Mouse (Mus musculus): ENCODE results near the gene Mptx2. TPM values are rescaled to one million over a fixed set of nuclear protein-coding genes. Genes with fewer than 3 reads are reported as not detected.
"Not testable (repeated sequence)": the region's sequence is repeated elsewhere in the genome, so short reads cannot be mapped to it uniquely, and the experiment has no call there.

Gene Mptx2
- not detected for total RNA-seq (2021)

DNA sequence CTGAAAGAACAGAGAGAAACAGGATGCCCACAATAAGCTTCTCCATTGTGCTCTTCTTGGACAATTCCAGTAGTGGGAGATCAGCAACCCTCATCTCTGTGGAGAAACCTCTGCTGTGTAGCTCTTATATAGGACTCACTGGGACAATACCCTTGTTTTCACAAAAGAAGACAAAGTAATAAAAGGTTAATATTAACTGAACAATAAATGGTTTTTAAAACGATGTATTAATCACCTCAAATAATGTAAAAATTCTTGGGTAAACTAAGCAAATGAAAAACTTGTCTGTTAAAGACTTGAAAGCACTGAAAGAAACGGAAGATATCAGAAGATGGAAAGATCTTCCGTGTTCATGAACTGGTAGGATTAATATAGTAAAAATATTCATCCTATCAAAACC lies at the start of gene Mptx2:
Gene Mptx2, minus strand, starts transcription at position 101 of the 400 bp plus-strand sequence.
- no peak for DNase-seq

DNA sequence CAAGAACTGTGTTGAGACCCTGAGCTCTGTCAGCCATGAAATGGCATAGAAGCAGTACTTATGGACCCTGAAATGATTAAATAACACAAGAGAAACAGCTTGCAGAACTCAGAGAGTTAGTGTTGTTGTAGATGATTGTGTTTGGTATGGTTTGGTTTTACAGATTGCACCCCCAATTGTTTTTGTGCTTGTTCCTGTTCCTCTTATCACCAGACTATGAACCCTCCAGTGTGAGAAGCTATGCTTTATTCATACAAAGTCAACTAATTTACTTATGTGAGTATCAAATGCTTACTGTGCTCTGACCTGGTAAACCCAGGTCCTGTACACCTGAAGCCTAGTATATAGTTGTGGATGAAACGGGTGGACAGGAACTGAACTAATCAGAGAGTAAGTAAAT lies 49.0 kb upstream of the Mptx2 start:
- no peak for DNase-seq

DNA sequence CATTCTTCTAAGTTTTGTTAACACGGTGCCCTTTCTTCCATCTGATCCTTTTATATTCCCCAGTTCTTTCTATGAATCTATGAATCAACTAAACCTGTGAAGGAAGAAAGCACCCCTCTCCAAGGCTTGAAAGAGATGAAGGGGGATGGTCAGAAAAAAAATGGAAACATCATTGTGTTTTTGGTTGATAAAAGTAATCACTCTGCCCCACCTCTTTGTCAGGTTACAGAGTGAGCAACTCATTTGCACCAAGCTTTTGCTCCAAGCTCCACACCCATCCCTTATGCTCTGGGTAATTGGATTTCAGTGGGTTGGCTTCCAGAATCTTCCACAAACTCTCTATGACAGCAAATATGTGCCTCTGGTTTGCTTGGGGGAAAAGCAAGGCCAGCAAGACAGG lies 47.8 kb upstream of the Mptx2 start:
- no peak for DNase-seq

DNA sequence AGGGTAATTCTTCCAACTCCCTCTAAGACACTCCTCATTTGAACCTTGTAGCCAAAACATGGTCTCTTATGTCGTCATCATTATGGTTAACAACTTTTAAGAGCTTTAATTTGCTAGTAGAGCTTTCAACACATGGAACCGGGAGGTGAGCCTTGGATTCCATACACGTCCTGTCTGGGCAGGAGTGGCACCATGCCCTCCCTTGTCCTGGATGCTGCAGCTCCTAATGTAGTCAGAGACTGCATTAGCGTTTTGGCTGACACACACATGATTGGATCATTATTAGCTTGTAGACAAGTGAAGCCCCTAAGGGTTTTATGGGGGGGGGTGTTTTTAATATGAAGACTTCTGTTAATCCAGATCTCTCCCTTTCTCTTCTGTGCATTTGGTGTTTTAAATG lies 47.4 kb upstream of the Mptx2 start:
- DNase-seq = no peak

DNA sequence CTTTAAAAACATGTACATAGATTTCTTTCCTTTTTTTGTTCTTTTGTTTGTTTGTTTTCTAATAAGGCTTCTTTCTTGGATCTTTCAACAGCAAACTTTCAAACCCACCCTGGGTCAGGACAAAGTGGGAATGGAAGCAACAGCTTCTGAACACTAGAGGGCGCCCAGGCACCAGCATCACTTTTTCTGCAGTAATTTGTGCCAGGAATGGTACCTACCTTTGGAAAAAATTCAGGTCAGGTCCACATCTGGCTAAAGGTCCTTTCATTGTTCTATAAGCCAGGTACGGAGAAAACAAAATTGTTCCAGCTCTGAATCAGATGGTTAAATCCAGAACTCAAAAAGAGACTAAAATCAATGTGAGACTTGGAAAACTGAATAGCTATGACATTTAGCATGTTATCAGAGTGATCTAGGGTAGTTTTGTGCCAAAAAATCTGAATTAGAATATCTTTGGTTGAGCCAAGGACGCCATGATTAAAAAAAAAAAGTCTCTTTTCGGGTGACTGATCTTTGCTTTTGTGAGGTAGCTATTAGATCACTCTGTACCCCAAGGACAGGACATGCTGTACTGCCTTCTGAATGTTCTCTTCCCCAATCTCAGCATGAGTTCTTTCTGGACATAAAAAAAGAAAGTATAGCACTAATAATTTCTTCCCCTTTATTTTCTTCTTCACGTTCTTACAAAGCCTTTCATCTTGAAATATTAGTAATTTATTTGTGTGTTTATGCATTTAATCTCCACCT lies 46.4 kb upstream of the Mptx2 start:
- peak; percentile 38 for DNase-seq

DNA sequence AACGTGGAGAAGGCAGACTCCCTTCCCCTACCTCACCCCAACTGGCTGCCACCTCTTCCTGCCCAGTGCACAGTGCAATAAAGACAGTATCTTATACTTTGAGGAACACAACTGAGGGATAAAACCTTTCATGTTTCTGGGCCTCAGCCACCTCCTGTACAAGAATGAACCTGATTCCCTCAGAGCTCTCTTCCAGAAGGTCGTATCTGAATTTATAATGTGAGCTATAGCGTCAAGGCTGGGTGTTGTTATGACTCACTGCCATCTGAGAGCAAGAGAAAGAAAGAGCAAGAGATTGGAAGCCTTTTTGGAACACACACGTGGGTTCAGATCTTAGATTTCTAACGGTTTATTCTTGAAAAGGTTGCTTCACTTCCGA lies 44.7 kb upstream of the Mptx2 start:
- no peak for DNase-seq

DNA sequence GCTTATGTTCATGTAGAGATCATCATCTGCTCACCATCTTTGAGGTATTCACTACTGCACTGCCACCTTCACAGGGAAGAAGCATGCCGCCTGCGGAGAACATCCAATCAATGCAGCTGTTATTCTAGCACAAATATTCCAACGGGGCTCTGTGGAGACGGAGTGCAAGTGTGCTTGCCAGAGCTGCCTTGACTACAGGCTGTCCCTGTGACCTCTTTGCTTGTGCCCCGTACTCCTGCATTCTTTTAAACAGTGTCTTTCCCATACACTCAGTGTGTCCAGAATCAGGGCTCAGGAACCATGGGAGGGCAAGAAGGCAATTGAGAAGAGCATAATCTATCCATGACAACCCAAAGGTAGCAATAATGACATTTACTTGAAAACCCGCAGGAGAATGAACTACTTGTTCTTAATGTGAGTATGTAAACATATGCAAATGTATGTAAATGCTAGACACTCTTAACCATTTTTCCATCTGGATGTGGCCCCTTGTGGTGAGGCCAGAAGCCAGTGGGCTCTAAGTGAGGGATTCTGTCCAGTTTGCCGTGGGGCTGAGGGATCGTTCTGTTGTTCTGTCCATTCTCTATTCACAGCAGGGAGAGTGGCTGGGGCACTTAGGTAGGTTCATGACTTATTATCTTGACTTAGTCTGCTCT lies 44.1 kb upstream of the Mptx2 start:
- DNase-seq = no peak

DNA sequence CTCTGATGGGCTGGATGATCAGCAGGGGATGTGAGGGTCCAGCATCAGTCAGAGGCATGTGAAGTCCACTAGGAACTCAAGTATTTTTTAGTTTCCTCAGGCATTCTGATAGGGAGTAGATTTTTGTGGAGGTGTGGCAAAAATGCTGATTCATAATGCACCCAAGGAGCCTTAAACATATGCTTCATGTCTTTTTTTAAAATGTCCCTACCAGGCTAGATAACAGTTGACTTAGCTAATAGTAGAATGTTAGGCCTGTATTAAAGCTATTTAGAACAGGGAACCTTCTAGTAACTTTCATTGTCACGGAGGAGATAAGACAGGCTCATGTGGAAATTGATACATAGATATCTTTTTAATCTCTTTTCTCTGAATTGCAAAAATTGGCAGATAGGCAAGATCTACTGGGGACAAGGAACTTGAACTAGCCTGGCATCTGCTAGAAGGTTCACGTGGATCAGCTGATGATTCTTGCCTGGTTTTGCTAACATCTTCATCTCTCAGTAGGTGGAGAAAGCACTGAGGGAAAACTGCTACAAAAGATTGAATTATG lies 40.4 kb upstream of the Mptx2 start:
- DNase-seq = no peak

DNA sequence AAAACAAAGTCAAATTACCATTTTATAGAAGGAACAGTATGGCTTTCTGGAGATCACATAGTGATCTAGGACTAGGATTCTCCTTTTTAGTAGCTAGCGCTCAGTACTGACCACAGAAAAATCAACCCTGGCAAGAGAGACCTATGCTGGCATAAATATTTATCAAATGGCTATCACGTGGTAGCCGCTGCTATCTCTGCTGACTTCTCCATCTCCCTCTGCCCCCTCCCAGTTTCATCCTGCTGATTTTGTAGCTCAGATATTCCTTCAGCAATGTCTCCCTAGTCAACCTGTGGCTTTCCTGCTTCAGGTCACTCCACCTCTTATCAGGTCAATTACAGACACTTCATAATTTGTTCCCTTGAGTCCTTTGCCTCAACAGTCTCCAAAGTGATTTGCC lies 38.1 kb upstream of the Mptx2 start:
- no peak for DNase-seq

DNA sequence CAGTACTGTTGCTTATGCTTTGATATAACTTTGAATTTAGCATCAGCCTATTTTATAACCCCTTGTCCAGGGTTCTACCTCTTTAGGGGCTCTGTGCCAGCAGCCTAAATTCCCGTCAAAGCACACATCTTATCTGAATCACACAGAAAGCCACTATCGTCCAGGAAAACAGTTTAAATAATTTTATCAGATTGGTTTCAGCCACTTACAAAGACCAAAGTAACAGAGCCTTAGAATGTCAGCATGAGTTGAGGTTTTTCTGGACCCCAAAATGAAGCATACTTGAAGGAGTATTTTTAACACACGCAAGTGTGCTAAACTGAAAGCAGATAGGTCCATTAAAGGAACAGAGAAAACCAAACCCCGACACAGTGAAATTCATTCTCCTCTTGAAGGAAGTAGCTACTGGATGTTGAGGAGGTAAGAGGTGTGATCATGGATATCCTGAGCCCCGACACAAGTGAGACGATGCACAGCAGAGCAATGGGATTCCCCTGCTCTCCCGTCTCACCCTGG lies 36.0 kb upstream of the Mptx2 start:
- DNase-seq = not testable (repeated sequence)

DNA sequence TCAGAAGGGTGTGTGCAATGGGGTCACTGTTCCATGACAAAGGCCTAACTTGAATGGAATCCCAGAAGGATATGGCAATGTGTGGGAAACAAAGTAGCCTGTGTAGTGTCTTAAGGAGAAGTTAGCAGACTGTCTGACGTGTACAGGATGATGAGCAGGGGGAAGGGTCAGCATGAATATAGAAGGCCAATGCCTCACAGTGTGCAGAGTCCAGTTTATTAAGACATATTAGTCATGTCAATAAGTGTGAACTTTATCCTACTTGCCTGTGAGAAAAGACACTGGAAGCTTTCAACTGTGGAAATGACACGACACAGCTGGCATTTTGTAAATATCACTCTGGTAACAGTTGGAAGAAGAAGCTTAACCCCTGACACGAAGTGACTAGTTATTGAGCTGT lies 25.2 kb upstream of the Mptx2 start:
- not testable (repeated sequence) for DNase-seq

DNA sequence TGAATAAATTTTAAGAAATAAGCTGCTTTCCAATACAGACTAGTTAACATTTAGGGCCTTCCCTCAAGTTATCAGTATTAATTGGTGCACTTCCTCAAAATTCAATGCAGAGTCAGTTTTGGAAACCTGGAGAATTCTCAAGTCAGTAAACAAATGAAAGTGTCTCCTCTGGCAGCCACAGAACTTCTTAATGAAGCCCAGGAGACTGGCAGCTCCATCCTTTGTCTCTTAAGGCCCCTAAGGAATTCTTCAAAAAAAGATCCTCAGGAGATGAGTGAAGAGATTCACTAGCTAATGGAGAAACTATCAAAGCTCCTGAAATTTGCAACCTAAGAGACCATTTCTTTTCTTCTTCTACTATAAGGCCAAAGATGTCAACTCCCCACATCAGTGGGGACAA lies 11.9 kb downstream of the Mptx2 start, which contains the start of gene Olfr418:
Gene Olfr418, plus strand, starts transcription at position 301 of the 400 bp plus-strand sequence.
- DNase-seq = no peak

DNA sequence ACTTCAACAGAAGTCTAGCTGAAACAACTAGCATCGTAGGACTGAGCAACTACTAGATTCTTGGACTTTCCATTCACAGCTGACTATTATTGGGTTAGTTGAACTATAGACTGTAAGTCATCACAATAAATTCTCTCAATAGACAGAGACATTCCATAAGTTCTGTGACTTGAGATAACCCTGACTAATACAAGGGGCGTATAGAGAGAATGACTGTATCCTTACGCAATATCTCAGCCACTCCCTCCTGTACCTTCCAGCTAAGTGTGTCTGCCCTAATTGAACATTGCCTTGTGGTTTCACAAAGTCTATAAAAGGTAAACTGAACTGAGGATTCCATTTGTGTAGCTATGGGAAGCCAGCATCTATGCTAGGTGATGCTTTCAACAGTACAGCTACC lies 27.7 kb downstream of the Mptx2 start:
- no peak for DNase-seq

DNA sequence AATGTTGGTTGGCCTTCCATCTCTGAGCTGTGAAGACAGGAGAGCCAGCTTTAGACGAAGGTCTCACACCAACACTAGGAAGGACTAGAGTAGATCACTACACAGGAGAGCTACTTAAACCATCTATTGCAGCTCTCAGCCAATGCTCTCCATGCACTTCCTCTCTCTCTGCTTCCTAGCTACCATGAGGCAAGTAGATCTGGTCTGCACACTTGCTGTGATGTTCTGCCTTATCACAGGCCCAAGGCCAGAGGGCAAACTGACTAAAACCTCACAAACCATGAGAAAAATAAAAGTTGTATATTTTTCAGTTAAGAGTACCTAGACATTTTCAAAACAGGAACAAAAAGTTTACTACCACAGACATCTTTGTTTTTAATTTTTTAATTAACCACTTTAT lies 40.6 kb downstream of the Mptx2 start:
- not testable (repeated sequence) for DNase-seq

DNA sequence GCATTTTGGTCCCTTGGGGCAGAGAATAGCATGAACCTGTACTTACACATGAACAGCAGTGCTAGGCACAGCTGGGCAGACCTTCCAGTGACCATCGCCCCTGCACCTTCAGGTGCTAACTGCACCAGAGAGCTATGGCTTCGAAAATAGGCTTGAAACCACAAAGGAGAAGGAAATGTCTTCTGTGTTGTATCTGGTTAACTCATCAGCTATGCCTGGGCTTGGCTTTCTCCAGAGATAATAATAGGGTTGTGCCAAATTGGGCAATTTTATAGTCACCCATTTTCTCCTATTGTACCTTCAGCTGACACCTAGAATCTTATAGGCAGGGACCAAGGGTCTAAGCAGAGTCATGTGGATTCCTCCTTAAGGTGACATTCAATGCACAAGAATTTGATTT lies 50.5 kb downstream of the Mptx2 start, which contains the start of gene Fcer1a:
Gene Fcer1a, minus strand, starts transcription at position 134 of the 400 bp plus-strand sequence.
- DNase-seq = no peak

Other genes starting within 250 kb of the Mptx2 start
- gene Olfr1408, start 140.4 kb downstream of the Mptx2 start, total RNA-seq (2021) = not detected
- not detected for gene Olfr1406, start 87.1 kb downstream of the Mptx2 start, total RNA-seq (2021)
- gene Olfr218, start 80.0 kb downstream of the Mptx2 start, total RNA-seq (2021) = not detected
- gene Olfr1404, start 65.4 kb downstream of the Mptx2 start, total RNA-seq (2021) = not detected
- gene Fcer1a, start 50.6 kb downstream of the Mptx2 start, total RNA-seq (2021) = not detected
- not detected for gene Olfr418, start 11.8 kb downstream of the Mptx2 start, total RNA-seq (2021)
- under 1 TPM; 0.38 to 0.62 TPM for gene Ackr1, start 56.0 kb upstream of the Mptx2 start, total RNA-seq (2021)
- gene Aim2, start 73.1 kb upstream of the Mptx2 start, total RNA-seq (2021) = 1 to 10 TPM; 2.2 to 3.2 TPM
- 1 to 10 TPM; 1.2 to 1.6 TPM for gene Cadm3, start 89.9 kb upstream of the Mptx2 start, total RNA-seq (2021)
- gene Ifi206, start 213.3 kb upstream of the Mptx2 start, total RNA-seq (2021) = not detected

All from heart, postnatal 4 days (tissue).